Mouse (Mus musculus) heart, embryonic 11.5 days (tissue): ENCODE measurements around the gene St6galnac3. TPM values are rescaled to one million over a fixed set of nuclear protein-coding genes. Genes with fewer than 3 reads are reported as not detected.

Source experiments
- ATAC-seq: fragments of 200-750 bp; cut with Nextera tagmentation; replicated peaks from 2 replicates; pipeline ENCODE4 v1.8.0; 2017; ENCODE audit warnings: moderate library complexity; ENCODE audit not compliant: insufficient number of reproducible peaks, low FRiP score, low TSS enrichment
- H3K27ac ChIP-seq: fragments of 300-500 bp; sonication (generic); 2 replicates; pipeline ENCODE4 v1.5.1; 2014; ENCODE audit warnings: mild to moderate bottlenecking, low read depth, low read length
- H3K27me3 ChIP-seq: fragments of 300-500 bp; sonication (generic); 2 replicates; pipeline ENCODE4 v1.6.1; 2014; ENCODE audit warnings: mild to moderate bottlenecking, low read length, mixed read lengths; ENCODE audit not compliant: control insufficient read depth, insufficient read depth
- H3K36me3 ChIP-seq: fragments of 300-500 bp; sonication (generic); 2 replicates; pipeline ENCODE4 v1.6.1; 2014; ENCODE audit warnings: mild to moderate bottlenecking, low read length, moderate library complexity, mixed read lengths; ENCODE audit not compliant: control insufficient read depth, insufficient read depth
- H3K4me1 ChIP-seq: fragments of 300-500 bp; sonication (generic); 2 replicates; pipeline ENCODE4 v1.6.1; 2014; ENCODE audit warnings: low read length; ENCODE audit not compliant: control insufficient read depth, insufficient read depth
- H3K4me2 ChIP-seq: fragments of 300-500 bp; sonication (generic); 2 replicates; pipeline ENCODE4 v1.6.1; 2014; ENCODE audit warnings: mild to moderate bottlenecking, moderate library complexity
- H3K4me3 ChIP-seq: fragments of 300-500 bp; sonication (generic); 2 replicates; pipeline ENCODE4 v1.5.1; 2014; ENCODE audit warnings: low read depth, low read length
- H3K9ac ChIP-seq: fragments of 300-500 bp; sonication (generic); 2 replicates; pipeline ENCODE4 v1.6.1; 2014; ENCODE audit warnings: mild to moderate bottlenecking, low read depth, low read length, moderate library complexity
- H3K9me3 ChIP-seq: fragments of 300-500 bp; sonication (generic); replicated peaks from 2 replicates; pipeline ENCODE4 v1.6.1; 2016; ENCODE audit warnings: low read length; ENCODE audit not compliant: control insufficient read depth
- WGBS: fragments of 180-500 bp; shearing (Covaris S2); extraction: QIAGEN DNeasy Blood & Tissue Kit; methylation state at CpG from one replicate; pipeline ENCODE4 v1.1.7; 2014; ENCODE audit not compliant: insufficient replicate concordance; 5-methylcytosine and 5-hydroxymethylcytosine counted together
- polyA plus RNA-seq: library from polyadenylated mRNA; unstranded; fragments of >200 nt; fragmentation: Nextera tagmentation; extraction: Ambion mirVana; gene quantifications from 2 replicates; pipeline ENCODE4 v1.2.1, GENCODE M21; 2014

St6galnac3 gene
- polyA plus RNA-seq, 1 experiment from 2014 or later: 29.6 TPM

DNA sequence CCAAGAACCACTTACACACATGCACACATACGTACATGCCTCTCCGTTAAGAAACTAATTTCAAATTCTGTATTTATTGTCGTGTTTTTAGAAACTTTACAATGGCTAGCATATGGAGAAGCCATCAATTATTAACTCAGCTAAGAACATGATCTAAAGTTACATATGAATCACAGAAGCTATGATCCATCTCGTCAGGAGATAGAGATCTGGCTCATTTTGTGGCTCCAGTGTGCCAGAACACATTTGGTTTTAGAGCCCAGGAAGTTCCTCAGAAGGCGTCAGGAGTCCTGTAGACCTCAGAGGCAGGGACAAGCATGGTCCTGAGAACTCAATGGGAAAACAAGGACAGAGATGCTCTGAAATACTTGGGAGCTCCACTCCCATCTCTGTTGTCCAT, 98.7 kb downstream of the St6galnac3 start:
- Histone ChIP-seq H3K9me3 (no peaks in the 10 kb centered on the region), H3K27ac (no peak overlapping the region), H3K4me3 (no peak overlapping the region), H3K4me1 (no peaks in the 10 kb centered on the region), H3K36me3 (no peaks in the 10 kb centered on the region), H3K9ac (no peak overlapping the region), H3K27me3 (no peaks in the 10 kb centered on the region), H3K4me2 (no peak overlapping the region)
- 78% methylated on average over 5 of the region's 5 CpGs for WGBS
- ATAC-seq: no peak

DNA sequence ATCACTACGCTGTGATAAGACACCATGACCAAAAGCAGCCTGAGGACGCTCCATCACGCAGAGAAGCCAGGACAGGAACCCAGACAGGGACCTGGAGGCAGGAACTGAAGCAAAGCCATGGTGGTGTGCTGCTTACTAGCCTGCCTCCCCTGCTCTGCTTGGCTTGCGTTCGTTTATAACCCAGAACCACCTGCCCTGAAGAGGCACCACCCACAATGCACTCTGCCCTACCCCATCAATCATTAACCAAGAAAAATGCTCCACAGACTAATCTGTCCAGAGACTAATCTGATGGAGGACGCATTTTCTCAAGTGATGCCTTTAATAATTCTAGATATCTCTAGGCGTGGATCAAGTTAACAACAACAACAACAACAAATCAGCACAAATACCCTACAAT, 106.0 kb downstream of the St6galnac3 start:
- ATAC-seq: no peak
- no peaks in the 10 kb centered on the region for H3K9me3 ChIP-seq
- peaks cover 26% of the 10 kb centered on the region for H3K4me1 ChIP-seq
- no peak overlapping the region for H3K4me3 ChIP-seq
- H3K36me3 ChIP-seq: no peaks in the 10 kb centered on the region
- H3K9ac ChIP-seq: no peak overlapping the region
- WGBS: 91% methylated on average over 7 of the region's 7 CpGs
- no peak overlapping the region for H3K4me2 ChIP-seq
- no peaks in the 10 kb centered on the region for H3K27me3 ChIP-seq
- H3K27ac ChIP-seq: no peak overlapping the region

DNA sequence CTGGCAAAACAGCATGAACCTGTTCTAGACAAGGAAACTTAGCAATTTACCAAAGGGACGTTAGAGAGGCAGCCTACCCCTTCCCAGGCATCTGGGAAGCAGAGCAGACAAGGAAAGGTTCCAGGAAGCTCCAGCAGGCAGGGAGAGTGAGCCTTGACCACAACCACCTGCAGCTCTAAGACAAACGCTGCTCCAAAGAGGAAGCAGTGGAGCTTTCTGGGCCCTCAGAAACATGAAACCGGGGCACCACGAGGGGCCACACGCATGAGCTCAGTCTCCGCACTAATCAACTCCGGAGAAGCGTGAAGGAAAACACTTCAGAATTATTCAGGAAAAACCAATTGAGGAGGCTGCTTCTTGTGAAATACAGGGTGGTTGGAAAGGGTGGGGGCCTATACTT, 108.1 kb downstream of the St6galnac3 start:
- Histone ChIP-seq H3K4me3 (no peak overlapping the region), H3K4me1 (peaks cover 26% of the 10 kb centered on the region), H3K36me3 (no peaks in the 10 kb centered on the region), H3K9ac (no peak overlapping the region), H3K27ac (no peak overlapping the region), H3K9me3 (no peaks in the 10 kb centered on the region), H3K27me3 (no peaks in the 10 kb centered on the region), H3K4me2 (no peak overlapping the region)
- WGBS: 60% methylated on average over 8 of the region's 8 CpGs
- no peak for ATAC-seq

DNA sequence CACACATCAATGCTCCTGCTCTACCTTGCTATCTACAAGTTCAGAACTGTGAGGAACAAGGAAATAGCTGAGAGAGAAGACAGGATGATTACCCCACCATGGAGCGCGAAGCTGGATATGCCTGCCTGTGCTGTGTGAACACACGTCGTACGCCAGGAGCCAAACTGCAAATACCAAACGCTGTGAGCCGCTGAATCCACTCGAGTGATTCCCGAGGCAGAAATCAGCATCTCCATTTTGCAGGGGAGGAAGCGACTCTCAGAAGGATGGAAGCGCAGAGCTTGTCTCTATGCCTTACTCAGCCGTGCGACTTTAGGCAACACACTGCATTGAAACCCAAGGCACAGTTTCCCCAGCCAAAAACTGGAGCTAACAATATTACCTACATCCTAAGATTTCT, 114.7 kb downstream of the St6galnac3 start:
- H3K27me3 ChIP-seq: no peaks in the 10 kb centered on the region

DNA sequence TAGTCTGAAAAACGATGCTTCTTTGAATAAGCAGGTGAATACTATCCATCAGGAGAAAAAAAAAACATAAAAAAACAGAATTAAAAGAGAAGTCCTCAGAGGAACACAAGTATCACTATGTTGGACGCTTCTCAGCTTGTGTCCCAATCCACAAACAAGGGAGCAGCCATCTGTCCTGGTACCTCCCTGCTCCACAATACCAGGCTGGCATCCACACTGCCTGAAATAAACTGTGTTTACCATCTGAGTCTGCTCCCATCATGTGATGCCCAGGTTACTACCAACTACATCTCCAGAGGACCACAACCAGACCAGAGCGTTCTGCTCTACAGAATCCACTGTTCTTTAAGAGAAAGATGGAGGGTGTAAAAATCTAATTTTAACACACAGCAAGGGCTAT, 118.6 kb downstream of the St6galnac3 start:
- Histone ChIP-seq H3K27me3 (no peaks in the 10 kb centered on the region), H3K9ac (no peak overlapping the region), H3K4me2 (no peak overlapping the region), H3K4me3 (no peak overlapping the region), H3K4me1 (no peaks in the 10 kb centered on the region), H3K36me3 (no peaks in the 10 kb centered on the region), H3K27ac (no peak overlapping the region), H3K9me3 (no peaks in the 10 kb centered on the region)
- 83% methylated on average over 3 of the region's 3 CpGs for WGBS
- no peak for ATAC-seq

More for the DNA sequence above, 114.7 kb downstream of the St6galnac3 start:
- no peak overlapping the region for H3K4me3 ChIP-seq
- no peak overlapping the region for H3K4me2 ChIP-seq
- H3K9me3 ChIP-seq: no peaks in the 10 kb centered on the region
- ATAC-seq: no peak
- H3K36me3 ChIP-seq: no peaks in the 10 kb centered on the region
- no peak overlapping the region for H3K27ac ChIP-seq
- H3K9ac ChIP-seq: no peak overlapping the region
- peaks cover 2% of the 10 kb centered on the region for H3K4me1 ChIP-seq
- 78% methylated on average over 13 of the region's 13 CpGs for WGBS

DNA sequence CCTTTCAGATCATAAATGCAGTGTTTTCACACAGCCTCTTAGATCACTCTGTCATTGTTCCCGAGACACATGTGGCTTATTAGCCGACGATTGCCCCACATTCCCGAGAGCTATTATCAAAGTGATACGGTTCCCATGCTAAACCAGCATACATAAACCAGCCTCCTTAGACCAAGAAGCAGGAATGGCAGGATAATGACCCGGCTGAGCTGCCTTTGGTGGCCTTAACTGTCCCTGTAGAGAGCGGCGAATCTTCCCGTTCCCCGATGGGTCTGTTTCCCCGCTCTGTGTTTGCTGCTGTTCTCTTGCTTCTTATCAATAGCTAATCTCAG, 119.2 kb downstream of the St6galnac3 start:
- Histone ChIP-seq H3K9me3 (no peaks in the 10 kb centered on the region), H3K4me3 (no peak overlapping the region), H3K36me3 (no peaks in the 10 kb centered on the region), H3K4me1 (no peaks in the 10 kb centered on the region), H3K9ac (no peak overlapping the region), H3K27me3 (no peaks in the 10 kb centered on the region), H3K27ac (no peak overlapping the region), H3K4me2 (no peak overlapping the region)
- ATAC-seq: no peak
- 71% methylated on average over 11 of the region's 11 CpGs for WGBS

DNA sequence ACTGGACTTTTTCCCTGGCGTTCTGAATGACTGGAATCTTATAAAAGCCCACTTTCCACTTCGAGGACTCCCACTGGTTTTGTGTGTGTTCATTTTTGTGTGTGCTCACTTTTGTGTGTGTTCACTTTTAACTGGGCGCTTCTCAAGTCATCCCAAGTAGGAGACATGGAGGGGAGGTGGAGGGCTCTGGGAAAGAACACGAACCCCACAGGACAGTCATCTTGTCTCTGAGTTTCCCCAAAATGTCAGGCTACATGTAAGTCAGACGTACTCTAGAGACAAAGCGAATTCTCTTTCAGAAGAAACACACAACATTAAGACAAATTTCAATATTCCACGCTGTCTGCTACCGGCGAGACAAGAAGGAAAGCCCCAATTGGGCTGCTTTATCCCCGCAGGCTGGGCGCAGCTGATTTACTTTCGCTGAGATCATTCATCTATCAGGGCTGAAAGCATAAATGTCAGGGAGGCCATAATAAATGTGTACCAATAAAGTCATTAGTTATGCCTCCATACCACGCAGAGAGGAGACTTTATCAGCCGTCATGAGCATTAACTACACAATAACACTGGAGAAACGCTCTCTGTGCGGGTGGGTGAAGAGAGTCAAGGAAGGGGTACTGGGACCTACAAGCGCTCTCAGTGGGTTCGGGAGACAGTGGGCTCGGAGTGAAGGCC, 119.7 kb downstream of the St6galnac3 start:
- no peak for ATAC-seq
- Histone ChIP-seq H3K4me3 (no peak overlapping the region), H3K4me2 (no peak overlapping the region), H3K9me3 (no peaks in the 10 kb centered on the region), H3K9ac (no peak overlapping the region), H3K27ac (no peak overlapping the region), H3K27me3 (no peaks in the 10 kb centered on the region), H3K4me1 (no peaks in the 10 kb centered on the region), H3K36me3 (no peaks in the 10 kb centered on the region)
- 89% methylated on average over 19 of the region's 19 CpGs for WGBS

DNA sequence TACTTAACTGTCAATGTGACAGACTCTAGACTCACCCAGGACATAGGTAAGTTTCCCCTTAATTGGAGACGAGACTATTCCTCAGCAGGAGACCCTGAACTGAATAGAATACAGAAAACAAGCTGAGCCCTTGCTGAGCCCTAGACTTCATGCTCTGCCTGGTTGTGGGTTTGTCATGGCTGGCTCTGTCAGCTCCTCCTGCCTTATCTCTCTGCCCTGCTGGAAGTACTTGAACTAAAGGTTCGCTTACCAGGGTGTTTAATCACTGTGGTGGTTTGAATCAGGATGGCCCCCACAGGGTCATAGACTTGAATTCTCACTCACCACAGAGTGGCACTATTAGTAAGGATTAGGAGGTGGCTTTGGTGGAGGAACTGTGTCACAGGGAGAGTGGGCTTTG, 125.8 kb downstream of the St6galnac3 start:
- no peak overlapping the region for H3K9ac ChIP-seq
- no peak overlapping the region for H3K4me2 ChIP-seq
- 40% methylated on average over 2 of the region's 2 CpGs for whole genome bisulfite sequencing
- no peak for ATAC-seq
- H3K27me3 ChIP-seq: no peaks in the 10 kb centered on the region
- no peaks in the 10 kb centered on the region for H3K36me3 ChIP-seq
- no peak overlapping the region for H3K27ac ChIP-seq
- H3K9me3 ChIP-seq: no peaks in the 10 kb centered on the region
- no peak overlapping the region for H3K4me3 ChIP-seq
- H3K4me1 ChIP-seq: no peaks in the 10 kb centered on the region

DNA sequence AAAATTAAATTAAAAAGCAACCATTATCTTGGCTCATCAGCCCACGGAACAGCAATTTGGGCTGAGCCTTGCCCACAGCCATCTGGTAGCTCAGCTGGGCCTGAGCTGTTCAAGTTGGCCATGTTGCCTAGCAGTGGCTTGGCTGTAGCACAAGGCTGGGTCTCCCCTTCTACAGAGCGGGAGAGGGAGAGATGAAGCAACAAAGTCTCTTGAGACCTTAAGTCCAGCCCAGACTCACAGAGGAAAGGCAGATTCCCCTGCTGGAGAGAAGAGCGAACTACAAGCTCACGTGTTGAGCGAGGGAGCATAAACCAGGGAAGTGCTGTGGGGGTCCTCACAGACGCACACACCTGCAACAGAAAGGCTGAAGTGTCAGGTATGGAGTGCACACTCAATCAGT, 126.3 kb downstream of the St6galnac3 start:
- no peak overlapping the region for H3K27ac ChIP-seq
- no peaks in the 10 kb centered on the region for H3K36me3 ChIP-seq
- no peak for ATAC-seq
- WGBS: 90% methylated on average over 6 of the region's 6 CpGs
- H3K4me1 ChIP-seq: 0 out of 2 replicates have a peak, but pooled peaks cover 5% of the 10 kb centered on the region
- H3K9ac ChIP-seq: no peak overlapping the region
- no peaks in the 10 kb centered on the region for H3K27me3 ChIP-seq
- no peak overlapping the region for H3K4me2 ChIP-seq
- no peaks in the 10 kb centered on the region for H3K9me3 ChIP-seq
- H3K4me3 ChIP-seq: no peak overlapping the region
